Mouse (Mus musculus) liver, adult (tissue): ENCODE measurements around the gene Sufu.

ENCODE experiments used
- GATA4 ChIP-seq: IDR thresholded peaks from 2 replicates; pipeline ENCODE4 v1.6.1; 2014; ENCODE audit warnings: mild to moderate bottlenecking, low read length; ENCODE audit not compliant: insufficient replicate concordance

Gene Sufu

DNA sequence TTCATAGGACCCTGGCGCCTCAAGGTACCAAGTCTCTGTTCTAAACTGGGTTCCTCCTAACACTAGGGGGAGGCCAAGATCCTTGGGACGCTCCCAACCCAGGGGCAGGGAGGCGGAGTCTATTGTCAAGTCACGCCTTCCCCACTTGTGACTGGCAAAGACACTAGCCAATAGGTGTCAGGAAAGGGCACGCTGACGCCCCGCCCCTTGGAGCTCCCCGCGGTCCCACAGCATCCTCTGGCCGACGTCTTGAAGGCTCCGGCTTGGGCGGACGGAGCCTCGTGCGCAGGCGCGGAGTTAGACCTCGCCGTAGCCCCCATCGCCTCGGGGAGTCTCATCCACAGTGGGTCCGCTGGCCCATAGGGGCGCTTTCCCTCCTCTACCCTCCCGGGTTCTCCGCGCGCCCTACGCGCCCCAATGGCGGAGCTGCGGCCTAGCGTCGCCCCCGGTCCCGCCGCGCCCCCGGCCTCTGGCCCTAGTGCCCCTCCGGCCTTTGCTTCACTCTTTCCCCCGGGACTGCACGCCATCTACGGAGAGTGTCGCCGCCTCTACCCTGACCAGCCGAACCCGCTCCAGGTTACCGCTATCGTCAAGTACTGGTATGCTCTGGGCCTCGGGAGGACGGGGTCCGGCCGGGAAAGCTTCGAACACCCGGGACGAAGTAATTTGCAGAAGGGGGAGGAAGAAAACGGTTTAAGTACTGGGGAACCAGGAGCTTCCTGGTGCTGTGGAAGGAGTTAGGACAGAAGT is at the start of gene Sufu:
TSS of gene Sufu (plus strand) at position 211 of the 750 bp plus-strand sequence.
- TF ChIP-seq GATA4: no peak

DNA sequence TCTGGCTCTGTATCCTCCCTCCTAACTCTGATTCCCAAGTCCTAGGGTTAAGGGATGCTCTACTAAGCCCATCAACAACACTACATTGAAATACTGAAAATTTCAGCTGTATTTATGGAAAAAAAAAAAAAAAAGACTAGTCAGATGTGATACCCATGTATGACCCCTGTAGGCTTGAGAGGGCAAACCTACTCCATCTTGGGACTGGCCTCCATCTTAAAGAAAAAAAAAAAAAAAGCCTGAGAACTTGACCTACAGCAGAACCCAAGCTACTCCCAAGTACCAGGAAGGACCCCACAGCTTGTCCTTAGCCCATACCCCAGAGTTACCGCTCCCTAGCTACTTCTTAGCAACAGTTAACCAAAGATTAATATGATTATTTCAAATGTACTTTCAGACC is 49.5 kb upstream of the Sufu start:
- no peak for TF ChIP-seq GATA4

DNA sequence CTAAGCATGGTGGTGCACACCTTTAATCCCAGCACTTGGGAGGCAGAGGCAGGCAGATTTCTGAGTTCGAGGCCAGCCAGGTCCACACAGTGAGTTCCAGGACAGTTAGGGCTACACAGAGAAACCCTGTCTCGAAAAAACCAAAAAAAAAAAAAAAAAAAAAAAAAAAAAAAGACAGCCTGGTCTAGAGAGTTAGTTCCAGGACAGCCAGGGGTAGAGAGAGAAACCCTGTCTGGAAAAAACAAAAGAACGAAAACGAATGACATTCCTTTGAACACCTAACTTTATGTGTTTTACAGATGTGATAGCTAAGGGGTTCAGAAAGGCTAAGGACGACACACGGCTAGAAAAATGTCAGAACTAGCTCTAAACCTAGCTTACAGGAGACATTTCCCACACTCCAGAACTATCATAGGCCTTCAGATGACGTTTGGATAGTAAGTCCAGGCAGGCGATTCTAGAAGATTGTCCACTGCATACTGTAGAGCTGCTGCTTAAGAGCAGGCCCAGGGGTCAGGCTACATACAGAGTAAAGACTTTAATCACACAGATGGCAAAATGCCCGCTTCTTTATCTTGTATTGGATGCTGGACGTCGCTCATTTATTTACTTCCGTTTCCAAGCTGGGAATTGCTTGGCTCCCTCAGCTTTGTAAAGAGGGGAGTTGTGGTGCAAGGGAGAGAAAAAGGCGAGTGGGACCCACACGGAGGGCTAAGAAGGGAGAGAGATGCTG is 48.6 kb upstream of the Sufu start:
- no peak; the same call in 1 of the 2 replicates for TF ChIP-seq GATA4

DNA sequence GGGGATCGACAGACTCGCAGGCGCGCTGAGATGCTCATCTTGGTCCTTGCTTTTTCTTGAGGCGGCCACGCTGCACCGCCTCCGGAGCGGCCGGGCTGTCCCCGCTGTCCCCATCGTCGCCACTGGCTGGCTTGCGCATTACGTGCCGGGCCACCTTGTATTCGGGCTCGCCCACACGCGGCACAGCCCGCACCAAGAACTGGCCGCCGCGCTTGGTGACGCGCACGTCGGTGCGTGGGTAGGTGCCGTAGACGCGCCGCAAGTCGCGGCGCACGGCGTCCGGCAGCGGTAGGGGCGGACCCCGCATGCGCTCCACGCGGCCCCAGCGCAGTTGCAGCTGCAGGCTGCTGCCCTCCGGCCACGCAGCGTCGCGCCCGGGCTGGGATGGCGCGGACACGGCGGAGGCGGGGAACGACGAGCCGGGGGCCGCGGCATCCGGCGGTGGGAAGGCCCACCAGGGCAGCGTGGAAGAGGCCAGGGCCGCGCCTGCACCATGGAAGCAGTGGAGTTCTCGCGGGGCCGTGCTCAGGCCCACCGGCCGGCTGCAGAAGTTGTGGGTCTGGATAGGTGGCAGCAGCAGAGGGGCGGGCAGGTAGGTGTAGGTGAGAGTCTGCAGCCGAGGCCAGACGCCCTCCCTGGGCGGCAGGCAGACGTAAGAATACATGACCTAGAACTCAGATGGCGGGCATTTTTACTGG is 47.8 kb upstream of the Sufu start:
- no peak for TF ChIP-seq GATA4

DNA sequence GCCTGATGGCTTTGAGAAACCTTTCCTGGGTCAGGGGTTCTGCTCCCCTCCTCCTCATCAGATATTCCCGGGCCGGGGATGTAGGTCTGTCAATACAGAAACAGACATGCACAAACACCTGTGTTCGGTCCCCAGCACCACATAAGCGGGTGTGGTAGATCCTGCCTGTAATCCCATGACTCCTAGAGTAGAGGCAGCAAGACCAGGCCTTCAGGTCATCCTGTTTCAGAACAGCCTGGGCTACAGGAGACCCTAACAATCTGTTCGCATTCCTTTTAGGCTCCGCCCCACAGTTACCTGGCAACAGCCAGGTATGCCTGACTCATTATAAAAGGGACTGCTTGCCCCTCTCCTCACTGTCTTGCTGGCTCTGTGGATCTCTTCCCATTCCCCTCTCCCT is 47.1 kb upstream of the Sufu start:
- TF ChIP-seq GATA4: no peak

DNA sequence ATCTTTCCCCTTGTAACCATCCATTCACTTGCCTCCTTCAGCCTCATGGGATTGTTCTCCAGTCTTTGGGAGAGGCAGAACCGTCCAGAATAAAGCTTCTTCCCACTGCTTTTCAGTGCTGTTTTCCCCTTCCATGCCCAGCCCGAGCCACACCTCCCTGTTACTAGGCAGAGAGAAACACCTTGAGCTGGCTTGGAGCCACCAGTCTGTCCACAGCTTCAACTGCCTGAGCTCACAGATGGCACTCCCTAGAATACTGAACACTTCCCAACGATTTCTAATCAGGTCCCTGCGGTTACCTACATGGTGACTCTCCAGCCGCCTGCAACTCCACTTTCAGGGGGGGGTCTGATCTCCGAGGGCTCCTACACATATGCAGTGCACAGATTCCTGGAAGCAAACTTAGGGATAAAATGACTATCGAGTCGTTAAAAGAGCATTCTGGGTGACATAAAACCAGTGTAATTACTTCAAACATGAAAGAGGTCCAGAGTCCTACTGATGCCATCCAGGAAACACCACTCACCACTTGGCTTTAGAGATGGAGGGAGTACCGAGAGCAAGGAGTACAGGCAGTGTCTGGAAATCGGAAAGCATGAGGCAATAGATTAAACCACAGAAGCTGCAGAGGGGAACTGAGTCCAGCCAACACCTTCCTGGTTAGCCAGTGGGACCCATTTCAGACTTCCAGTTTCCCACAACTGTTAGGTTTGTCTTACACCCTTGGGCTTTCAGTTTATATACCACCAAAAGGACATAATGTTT is 46.3 kb upstream of the Sufu start, which contains the start of gene 2310034G01Rik:
TSS of gene 2310034G01Rik (minus strand) at position 135 of the 765 bp plus-strand sequence.
- TF ChIP-seq GATA4: no peak

DNA sequence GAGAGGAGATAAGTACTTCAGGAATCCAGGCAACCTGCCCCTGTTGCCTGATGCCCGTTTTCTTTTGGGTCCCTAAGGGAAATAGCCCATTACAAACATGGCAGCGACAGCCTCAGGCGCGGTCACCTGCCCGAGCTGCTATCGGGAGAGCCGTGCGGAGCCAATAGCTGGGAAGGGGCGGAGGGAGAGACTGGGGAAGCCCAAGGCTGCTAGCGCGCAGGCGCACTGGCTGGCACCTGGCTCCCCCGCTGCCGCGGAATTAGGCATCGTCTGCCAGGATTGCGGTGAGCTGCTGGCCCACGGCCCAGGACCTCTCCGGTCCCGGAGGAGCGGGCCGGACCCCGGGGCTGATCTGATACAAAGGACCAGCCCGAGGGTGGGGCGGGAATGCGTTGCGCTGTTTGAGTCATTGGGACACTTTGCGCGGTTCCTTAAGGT is 40.0 kb upstream of the Sufu start:
- TF ChIP-seq GATA4: peak; percentile 55; the same call in 1 of the 2 replicates

DNA sequence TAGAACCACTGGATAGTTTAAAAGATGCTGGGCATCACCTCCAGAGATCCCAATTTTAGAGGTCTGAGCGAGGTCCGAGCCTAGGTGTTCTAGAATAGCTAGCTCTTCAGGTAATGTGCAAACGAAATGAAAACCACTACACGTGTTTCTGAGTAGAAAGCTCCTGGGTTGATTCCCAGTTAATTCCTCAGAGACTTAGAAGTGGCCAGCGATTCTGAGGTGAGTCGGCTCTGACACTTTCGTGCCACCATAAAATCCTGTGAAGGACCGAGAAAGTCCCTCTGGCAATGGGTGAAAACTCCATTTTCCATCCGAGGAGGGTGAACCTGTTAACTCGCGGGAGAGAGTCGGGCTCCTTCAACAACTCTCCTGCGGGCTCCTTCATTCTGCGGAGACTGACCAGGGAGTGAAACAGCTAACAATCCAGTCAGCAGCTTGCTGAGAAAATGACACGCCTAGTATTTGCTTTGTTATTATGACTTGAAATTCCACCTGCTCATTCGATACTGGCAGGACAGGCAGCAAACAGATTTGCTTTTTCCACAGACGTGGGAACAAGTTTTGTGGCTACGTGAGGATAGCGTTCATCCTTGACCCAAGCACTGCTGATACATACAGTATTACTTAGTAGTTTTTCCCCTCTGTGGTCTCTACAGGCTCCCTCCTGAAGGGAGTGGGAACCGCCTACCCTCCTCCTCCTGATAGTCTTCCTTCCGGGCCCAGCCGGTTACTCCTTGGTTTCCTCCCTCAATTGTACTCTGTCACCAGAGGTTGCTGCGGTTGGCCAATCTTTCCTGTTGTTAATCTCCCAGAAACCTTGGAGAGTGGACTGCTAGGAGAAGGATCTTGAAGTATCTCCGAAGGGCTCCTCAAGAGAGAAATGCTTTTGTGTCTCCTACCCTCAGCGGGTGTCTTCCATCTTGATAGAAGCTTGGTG is 39.1 kb upstream of the Sufu start:
- TF ChIP-seq GATA4: no peak

DNA sequence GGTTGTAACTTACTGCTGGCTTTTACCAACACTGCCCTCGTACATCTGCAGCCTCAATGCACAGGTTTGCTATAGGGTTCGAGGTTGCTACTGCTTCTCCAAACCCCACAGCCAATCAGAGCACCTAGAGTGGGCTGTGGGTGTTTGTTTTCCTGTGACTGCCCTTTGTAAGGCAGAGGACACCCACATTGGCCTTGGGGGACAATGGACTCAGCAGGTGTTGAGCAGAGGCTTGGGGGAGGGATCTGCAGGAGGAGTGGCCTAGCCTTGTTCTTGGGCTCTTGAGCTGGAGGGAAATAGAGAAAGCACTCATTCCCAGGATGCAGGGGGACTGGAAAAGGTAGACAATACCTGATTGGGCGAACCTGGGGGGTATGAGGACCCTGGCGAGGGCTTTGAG is 38.3 kb upstream of the Sufu start:
- no peak for TF ChIP-seq GATA4

DNA sequence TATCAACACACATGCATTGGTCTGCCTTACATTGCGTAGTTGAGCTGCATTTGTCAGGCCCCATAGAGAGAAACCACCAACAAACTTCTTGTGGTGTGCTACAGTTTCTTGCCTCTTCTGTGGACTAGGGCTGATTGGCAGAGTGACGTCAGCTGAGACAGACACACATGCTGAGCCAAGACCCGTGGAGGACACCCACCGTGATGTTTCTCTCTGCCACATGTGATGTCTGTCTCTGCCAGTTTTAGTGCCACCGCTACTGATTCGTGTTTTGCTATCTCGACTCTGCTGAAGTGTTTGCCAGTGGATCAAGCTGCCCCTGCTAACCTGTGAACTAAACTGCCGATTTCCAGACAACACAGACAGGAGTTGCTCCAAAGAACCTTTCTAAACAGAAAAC is 34.6 kb upstream of the Sufu start:
- no peak for TF ChIP-seq GATA4

DNA sequence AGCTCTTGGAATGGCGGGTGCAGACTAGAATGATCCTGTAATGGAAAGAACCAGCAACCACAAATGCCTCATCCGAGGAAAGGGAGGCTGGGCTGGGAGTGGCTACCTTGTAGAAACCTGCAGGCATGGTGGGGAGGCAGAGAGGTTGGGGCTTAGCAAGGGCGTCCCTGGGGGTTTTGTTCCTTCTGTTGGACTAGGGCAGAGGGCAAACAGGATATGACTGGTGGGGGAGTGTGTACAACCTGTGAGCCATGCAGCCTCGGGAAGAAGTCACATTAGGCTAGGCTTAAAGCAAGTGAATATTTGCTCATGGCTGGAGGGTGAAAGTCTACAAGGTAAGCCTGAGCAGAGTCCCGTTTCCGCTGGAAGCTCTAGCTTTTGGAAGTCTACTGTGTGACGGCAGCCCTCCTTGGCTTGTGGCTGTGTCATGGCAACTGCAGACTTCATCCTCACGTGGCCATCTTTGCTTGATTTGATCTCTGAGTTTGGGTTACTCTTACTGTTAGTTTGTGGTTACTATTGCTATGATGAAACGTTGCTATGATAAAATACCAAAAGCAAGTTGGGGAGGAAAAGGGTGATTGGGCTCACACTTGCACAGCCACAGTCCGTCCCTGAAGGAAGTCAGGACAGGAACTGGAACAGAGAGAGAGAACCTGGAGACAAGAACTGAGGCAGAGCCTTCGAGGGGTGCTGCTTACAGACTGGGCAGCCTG is 33.2 kb upstream of the Sufu start:
- no peak for TF ChIP-seq GATA4

DNA sequence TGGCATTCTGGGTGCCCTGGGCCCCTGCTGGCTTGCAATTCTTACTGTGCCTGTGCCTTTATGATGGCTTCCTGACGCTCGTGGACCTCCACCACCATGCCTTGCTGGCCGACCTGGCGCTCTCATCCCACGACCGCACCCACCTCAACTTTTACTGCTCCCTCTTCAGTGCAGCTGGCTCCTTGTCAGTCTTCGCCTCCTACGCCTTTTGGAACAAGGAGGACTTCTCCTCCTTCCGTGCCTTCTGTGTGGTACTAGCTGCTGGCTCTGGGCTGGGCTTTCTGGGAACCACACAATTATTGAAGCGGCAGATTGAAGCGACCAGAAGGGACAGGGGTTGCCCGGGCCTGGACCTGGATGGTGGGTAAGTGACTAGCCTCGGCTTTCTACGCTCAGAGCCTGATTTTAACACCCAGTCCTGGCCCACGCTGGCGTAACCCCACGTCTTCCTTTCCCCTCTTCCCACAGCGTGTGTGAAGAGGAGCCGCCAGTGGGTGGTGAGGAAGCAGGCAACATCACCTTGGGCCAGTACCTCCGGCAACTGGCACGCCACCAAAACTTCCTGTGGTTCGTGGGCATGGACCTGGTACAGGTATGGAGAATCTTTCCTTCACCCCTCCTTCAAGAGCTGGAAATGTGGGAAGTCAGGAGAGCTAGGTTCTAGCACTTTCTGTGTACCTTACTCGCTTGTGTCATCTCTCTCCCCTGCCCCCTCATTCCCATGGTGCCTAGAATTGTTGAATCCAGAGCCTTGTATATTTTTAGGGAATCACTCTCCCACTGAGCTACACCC is 28.7 kb upstream of the Sufu start:
- TF ChIP-seq GATA4: no peak

DNA sequence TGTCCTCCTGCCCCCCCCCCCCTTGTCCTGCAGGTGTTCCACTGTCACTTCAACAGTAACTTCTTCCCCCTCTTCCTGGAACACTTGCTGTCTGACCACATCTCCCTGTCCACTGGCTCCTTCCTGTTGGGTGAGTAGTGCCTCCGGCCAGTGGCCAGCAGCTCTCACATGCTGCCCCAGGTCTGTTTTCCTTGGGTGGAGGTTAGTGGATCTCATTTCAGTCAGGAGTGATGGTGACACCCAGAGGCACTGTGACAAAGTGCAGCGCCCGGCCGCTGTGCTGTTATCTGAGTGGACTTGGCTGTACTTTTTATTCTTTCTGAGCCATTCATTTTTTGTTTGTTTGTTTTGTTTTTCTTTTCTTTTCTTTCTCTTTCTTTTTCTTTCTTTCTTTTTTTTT is 27.5 kb upstream of the Sufu start:
- no peak for TF ChIP-seq GATA4
